Mouse (Mus musculus) CH12.LX (cell line): ENCODE measurements around the gene Ndufa8. TPM values are rescaled to one million over a fixed set of nuclear protein-coding genes. Genes with fewer than 3 reads are reported as not detected.

Source experiments
- DNase-seq: peaks from one replicate; pipeline ENCODE4 v3.0.0-alpha.2; 2013; ENCODE audit errors: extremely low read depth
- H3K27ac ChIP-seq: 2 replicates; pipeline ENCODE4 v1.5.1; 2012; ENCODE audit warnings: low read depth, mild to moderate bottlenecking, control low read depth, moderate library complexity; ENCODE audit not compliant: insufficient read depth
- H3K27me3 ChIP-seq: replicated peaks from 2 replicates; pipeline ENCODE3; 2012; ENCODE audit warnings: inconsistent platforms
- H3K36me3 ChIP-seq, 2 experiments: replicated peaks in 1 of 2; 2 replicates each; pipeline versions ENCODE3 to v1.6.1; 2012; ENCODE audit warnings: inconsistent platforms in 1 of 2, low read length in 1 of 2, mild to moderate bottlenecking in 1 of 2, mixed read lengths in 1 of 2, moderate library complexity in 1 of 2; ENCODE audit not compliant: control insufficient read depth in 1 of 2, insufficient read depth in 1 of 2
- H3K4me1 ChIP-seq, 2 experiments: 2 replicates each; pipeline ENCODE4 v1.6.1; 2012; ENCODE audit warnings: inconsistent platforms in 1 of 2, moderate library complexity in 1 of 2; ENCODE audit not compliant: insufficient read depth in 2 of 2, control insufficient read depth in 1 of 2
- H3K4me2 ChIP-seq: 2 replicates; pipeline ENCODE4 v1.6.1; 2012; ENCODE audit warnings: low read depth, mild to moderate bottlenecking, control low read depth; ENCODE audit not compliant: poor library complexity, insufficient read depth, severe bottlenecking
- H3K4me3 ChIP-seq, 3 experiments: fragments of 150-350 bp in 1 of 3; sonication (generic) in 1 of 3; replicated peaks in 1 of 3; 2 replicates each; pipeline versions ENCODE3 to v1.5.1; 2011 to 2012; ENCODE audit warnings: low read depth in 2 of 3, low read length in 2 of 3, mild to moderate bottlenecking in 2 of 3, moderate library complexity in 2 of 3, control low read depth in 1 of 3, improper control_type of control experiment in 1 of 3, inconsistent platforms in 1 of 3, mixed read lengths in 1 of 3; ENCODE audit not compliant: poor library complexity in 1 of 3
- H3K79me2 ChIP-seq: replicated peaks from 2 replicates; pipeline ENCODE4 v1.6.1; 2012; ENCODE audit warnings: mild to moderate bottlenecking, moderate library complexity; ENCODE audit not compliant: control insufficient read depth, poor library complexity, insufficient read depth, severe bottlenecking; ENCODE audit errors: extremely low read depth
- H3K9ac ChIP-seq: 2 replicates; pipeline ENCODE4 v1.6.1; 2012; ENCODE audit warnings: low read depth, mild to moderate bottlenecking, control low read depth, moderate library complexity; ENCODE audit not compliant: insufficient read depth
- H3K9me3 ChIP-seq: replicated peaks from 2 replicates; pipeline ENCODE3; 2012; ENCODE audit warnings: low read length, inconsistent platforms, mixed read lengths
- E2F4 ChIP-seq: IDR thresholded peaks from 2 replicates; pipeline ENCODE4 v1.6.1; 2011; ENCODE audit warnings: low read depth, low read length, improper control_type of control experiment; ENCODE audit not compliant: insufficient replicate concordance
- ELF1 ChIP-seq: IDR thresholded peaks from 2 replicates; pipeline ENCODE4 v1.6.1; 2014; ENCODE audit warnings: low read depth, mild to moderate bottlenecking, inconsistent platforms, low read length, improper control_type of control experiment
- GABPA ChIP-seq: IDR thresholded peaks from 2 replicates; pipeline ENCODE4 v1.6.1; 2012; ENCODE audit warnings: low read depth, low read length, improper control_type of control experiment, inconsistent platforms; ENCODE audit not compliant: insufficient replicate concordance
- IRF4 ChIP-seq: IDR thresholded peaks from 2 replicates; pipeline ENCODE4 v1.6.1; 2014; ENCODE audit warnings: low read depth, mild to moderate bottlenecking, inconsistent platforms, low read length, improper control_type of control experiment
- JUN ChIP-seq: IDR thresholded peaks from 2 replicates; pipeline ENCODE4 v1.6.1; 2011; ENCODE audit warnings: low read depth, mild to moderate bottlenecking, low read length, improper control_type of control experiment, moderate library complexity; ENCODE audit not compliant: insufficient read depth
- KAT2A ChIP-seq: IDR thresholded peaks from 2 replicates; pipeline ENCODE4 v1.6.1; 2012; ENCODE audit warnings: low read length, improper control_type of control experiment, inconsistent platforms; ENCODE audit not compliant: insufficient replicate concordance
- MAX ChIP-seq: IDR thresholded peaks from 2 replicates; pipeline ENCODE4 v1.6.1; 2011; ENCODE audit warnings: low read length, improper control_type of control experiment
- MEF2A ChIP-seq: IDR thresholded peaks from 2 replicates; pipeline ENCODE4 v1.6.1; 2014; ENCODE audit warnings: low read depth, mild to moderate bottlenecking, inconsistent platforms, low read length, improper control_type of control experiment, borderline replicate concordance
- PAX5 ChIP-seq: IDR thresholded peaks from 2 replicates; pipeline ENCODE4 v1.6.1; 2012; ENCODE audit warnings: low read length, inconsistent platforms, mixed read lengths
- POLR2AphosphoS2 ChIP-seq: IDR thresholded peaks from 2 replicates; pipeline ENCODE4 v1.6.1; 2011; ENCODE audit warnings: low read depth, low read length, improper control_type of control experiment
- RCOR1 ChIP-seq: conservative IDR thresholded peaks from 2 replicates; pipeline ENCODE4 v1.6.1; 2012; ENCODE audit warnings: low read depth, mild to moderate bottlenecking, inconsistent platforms, low read length, improper control_type of control experiment
- SIN3A ChIP-seq: IDR thresholded peaks from 2 replicates; pipeline ENCODE4 v1.6.1; 2012; ENCODE audit warnings: low read length, improper control_type of control experiment, inconsistent platforms
- SMC3 ChIP-seq: IDR thresholded peaks from 2 replicates; pipeline ENCODE4 v1.6.1; 2011; ENCODE audit warnings: low read depth, low read length, improper control_type of control experiment
- TCF12 ChIP-seq: IDR thresholded peaks from 2 replicates; pipeline ENCODE4 v1.6.1; 2014; ENCODE audit warnings: low read depth, mild to moderate bottlenecking, inconsistent platforms, low read length, improper control_type of control experiment
- USF2 ChIP-seq: conservative IDR thresholded peaks from 2 replicates; pipeline ENCODE4 v1.6.1; 2011; ENCODE audit warnings: low read depth, low read length, improper control_type of control experiment
- ZC3H11A ChIP-seq: IDR thresholded peaks from 2 replicates; pipeline ENCODE4 v1.6.1; 2012; ENCODE audit warnings: low read depth, mild to moderate bottlenecking, inconsistent platforms, low read length, improper control_type of control experiment
- ZNF384 ChIP-seq: IDR thresholded peaks from 2 replicates; pipeline ENCODE4 v1.6.1; 2012; ENCODE audit warnings: low read depth, low read length, improper control_type of control experiment, inconsistent platforms
- dilution Hi-C: fragments of 300-500 bp; cut with MboI; formaldehyde crosslinking; loops from 2 replicates; pipeline ENCODE4 v1.14.3; 2020; ENCODE audit warnings: low sequenced_read_pairs; ENCODE audit not compliant: extremely low pct_unique_long_range_greater_than_20kb, extremely low pct_ligation_motif_present
- in situ Hi-C: fragments of 300-500 bp; cut with MboI; formaldehyde crosslinking; loops from 3 replicates; pipeline ENCODE4 v1.14.3; 2019; ENCODE audit warnings: low sequenced_read_pairs, low pct_ligation_motif_present, low pct_unique_long_range_greater_than_20kb, mixed read lengths
- polyA plus RNA-seq: library from polyadenylated mRNA; unstranded; fragments of >175 nt; gene quantifications from 2 replicates; pipeline ENCODE4 v1.2.1, GENCODE M21; 2012; ENCODE audit warnings: low read depth; ENCODE audit not compliant: insufficient read length
- total RNA-seq, 2 experiments: library from RNA; depleted of rRNA; stranded (reverse); fragments of 300-350 nt in 1 of 2; fragments of >200 nt in 1 of 2; gene quantifications; 2 replicates each; pipeline ENCODE4 v1.2.3; 2012 to 2014

Gene Ndufa8
- total and polyA plus RNA-seq, 3 experiments, result 111 to 179 (median 119) TPM

GRCm38 (mm10) chr2:36093914-36094475, 44.8 kb upstream of the Ndufa8 start:
- DNase-seq, result no peak
- Histone ChIP-seq H3K27me3 (peaks cover 89% of the 10 kb centered on the region), H3K27ac (no peak overlapping the region), H3K9me3 (no peaks in the 10 kb centered on the region), H3K9ac (no peak overlapping the region), H3K4me2 (no peak overlapping the region), H3K4me1 (peaks cover 0 to 14% of the 10 kb centered on the region in 2 experiments; a peak in 2 of 4 replicates), H3K4me3 (no peak overlapping the region), H3K36me3 (no peaks in the 10 kb centered on the region), H3K79me2 (no peaks in the 10 kb centered on the region)
- TF ChIP-seq PAX5 (no peak), USF2 (no peak), ELF1 (no peak), POLR2AphosphoS2 (no peak), MEF2A (no peak), SMC3 (no peak), GABPA (no peak), ZC3H11A (no peak), IRF4 (no peak), SIN3A (no peak), E2F4 (no peak), RCOR1 (no peak), MAX (no peak), TCF12 (no peak), JUN (no peak)
- in situ Hi-C loops (no loop called here), dilution Hi-C loops (no loop called here)

DNA sequence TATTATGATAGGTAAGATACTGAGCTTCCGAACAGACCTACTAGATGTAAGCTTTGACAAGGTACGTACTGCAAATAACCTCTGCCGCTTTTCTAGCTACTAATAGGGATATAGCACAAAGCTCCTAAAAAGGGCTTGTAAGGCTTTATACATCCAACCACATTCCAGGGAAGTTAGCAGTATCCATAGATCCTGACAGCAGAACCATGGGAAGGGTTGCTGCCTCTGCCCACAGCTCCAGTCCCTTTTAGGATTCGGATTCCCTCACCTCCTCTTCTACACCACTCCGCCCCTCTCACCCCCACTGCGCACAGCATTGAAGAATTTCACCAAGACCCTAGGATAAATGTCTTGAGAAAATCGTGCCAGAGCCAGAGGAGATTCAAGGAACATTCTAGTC, 44.1 kb upstream of the Ndufa8 start:
- Histone ChIP-seq H3K27me3 (peaks cover 87% of the 10 kb centered on the region), H3K79me2 (no peaks in the 10 kb centered on the region), H3K4me1 (peaks cover 0 to 14% of the 10 kb centered on the region in 2 experiments; a peak in 2 of 4 replicates), H3K27ac (no peak overlapping the region), H3K9me3 (no peaks in the 10 kb centered on the region), H3K36me3 (no peaks in the 10 kb centered on the region), H3K4me3 (no peak overlapping the region), H3K4me2 (no peak overlapping the region), H3K9ac (no peak overlapping the region)
- no peak for TF ChIP-seq ZNF384
- no peak for TF ChIP-seq KAT2A
- no peak for TF ChIP-seq ELF1
- in situ Hi-C loops, result no loop called here
- dilution Hi-C loops, result no loop called here
- DNase-seq, result no peak
